Mouse (Mus musculus): Measurements from ENCODE around the gene Rap1gds1. TPM values are rescaled to one million over a fixed set of nuclear protein-coding genes. Genes with fewer than 3 reads are reported as not detected.

The Rap1gds1 gene
- polyA plus RNA-seq, 1 experiment from 2014 or later, result 22.5 TPM

GRCm38 (mm10) chr3:139073801-139074483 is 1.1 kb downstream of the Rap1gds1 start:
- no peak for ATAC-seq (ENCODE audit: low FRiP score, low TSS enrichment)
- WGBS, result 3% methylated on average over 12 of the region's 12 CpGs

GRCm38 (mm10) chr3:139069539-139069938 is 5.5 kb downstream of the Rap1gds1 start:
- no peak overlapping the region for H3K4me2 ChIP-seq (replicated peaks; ENCODE audit: low read depth)
- DNase-seq (ENCODE audit: low spot score) (no peak), ATAC-seq (ENCODE audit: low FRiP score, low TSS enrichment) (no peak)
- no peaks in the 10 kb centered on the region for H3K9me3 ChIP-seq (ENCODE audit: control insufficient read depth, low read length)
- no peak overlapping the region for H3K9ac ChIP-seq (ENCODE audit: low read length)
- H3K36me3 ChIP-seq (ENCODE audit: control insufficient read depth, insufficient read depth, low read length), result no peaks in the 10 kb centered on the region
- TF ChIP-seq EP300 (optimal IDR thresholded peaks at IDR 0.05) (no peak), CTCF (IDR thresholded peaks at IDR 0.05; ENCODE audit: low read depth) (no peak)
- H3K4me3 ChIP-seq (ENCODE audit: low read depth, low read length), result no peak overlapping the region
- H3K4me1 ChIP-seq (replicated peaks; ENCODE audit: control insufficient read depth, insufficient read depth), result no peaks in the 10 kb centered on the region
- WGBS, result 47% methylated on average over 4 of the region's 4 CpGs
- no peaks in the 10 kb centered on the region for H3K27me3 ChIP-seq (ENCODE audit: control insufficient read depth, insufficient read depth, low read length)
- H3K27ac ChIP-seq (replicated peaks), result no peak overlapping the region

More at GRCm38 (mm10) chr3:139073801-139074483, 1.1 kb downstream of the Rap1gds1 start:
- Histone ChIP-seq H3K27ac (replicated peaks) (peak overlapping the region; percentile 97), H3K9me3 (ENCODE audit: control insufficient read depth, low read length) (no peaks in the 10 kb centered on the region), H3K4me1 (replicated peaks; ENCODE audit: control insufficient read depth, insufficient read depth) (no peaks in the 10 kb centered on the region), H3K4me3 (ENCODE audit: low read depth, low read length) (peak overlapping the region; percentile 98), H3K36me3 (ENCODE audit: control insufficient read depth, insufficient read depth, low read length) (no peaks in the 10 kb centered on the region), H3K27me3 (ENCODE audit: control insufficient read depth, insufficient read depth, low read length) (no peaks in the 10 kb centered on the region), H3K4me2 (replicated peaks; ENCODE audit: low read depth) (peak overlapping the region; percentile 70), H3K9ac (ENCODE audit: low read length) (peak overlapping the region; percentile 90)
- DNase-seq (ENCODE audit: low spot score), result no peak
- TF ChIP-seq EP300 (optimal IDR thresholded peaks at IDR 0.05) (no peak), CTCF (IDR thresholded peaks at IDR 0.05; ENCODE audit: low read depth) (no peak)

GRCm38 (mm10) chr3:139064076-139064475 is 10.9 kb downstream of the Rap1gds1 start:
- no peaks in the 10 kb centered on the region for H3K9me3 ChIP-seq (ENCODE audit: control insufficient read depth, low read length)
- 91% methylated on average over 9 of the region's 9 CpGs for WGBS
- TF ChIP-seq CTCF (IDR thresholded peaks at IDR 0.05; ENCODE audit: low read depth) (no peak), EP300 (optimal IDR thresholded peaks at IDR 0.05) (no peak)

GRCm38 (mm10) chr3:139062088-139062487 is 12.9 kb downstream of the Rap1gds1 start:
- no peak for ATAC-seq (ENCODE audit: low FRiP score, low TSS enrichment)
- H3K27me3 ChIP-seq (ENCODE audit: control insufficient read depth, insufficient read depth, low read length), result no peaks in the 10 kb centered on the region

More at GRCm38 (mm10) chr3:139064076-139064475, 10.9 kb downstream of the Rap1gds1 start:
- ATAC-seq (ENCODE audit: low FRiP score, low TSS enrichment) (no peak), DNase-seq (ENCODE audit: low spot score) (no peak)
- no peak overlapping the region for H3K27ac ChIP-seq (replicated peaks)
- H3K4me3 ChIP-seq (ENCODE audit: low read depth, low read length), result no peak overlapping the region
- no peak overlapping the region for H3K9ac ChIP-seq (ENCODE audit: low read length)
- no peaks in the 10 kb centered on the region for H3K4me1 ChIP-seq (replicated peaks; ENCODE audit: control insufficient read depth, insufficient read depth)
- no peaks in the 10 kb centered on the region for H3K27me3 ChIP-seq (ENCODE audit: control insufficient read depth, insufficient read depth, low read length)
- H3K4me2 ChIP-seq (replicated peaks; ENCODE audit: low read depth), result no peak overlapping the region
- H3K36me3 ChIP-seq (ENCODE audit: control insufficient read depth, insufficient read depth, low read length), result no peaks in the 10 kb centered on the region

GRCm38 (mm10) chr3:139048701-139049622 is 26.0 kb downstream of the Rap1gds1 start:
- Histone ChIP-seq H3K27me3 (ENCODE audit: control insufficient read depth, insufficient read depth, low read length) (no peaks in the 10 kb centered on the region), H3K27ac (replicated peaks) (no peak overlapping the region), H3K36me3 (ENCODE audit: control insufficient read depth, insufficient read depth, low read length) (peaks cover 4% of the 10 kb centered on the region; the same call in 1 of the 2 replicates), H3K9ac (ENCODE audit: low read length) (no peak overlapping the region), H3K9me3 (ENCODE audit: control insufficient read depth, low read length) (no peaks in the 10 kb centered on the region), H3K4me3 (ENCODE audit: low read depth, low read length) (no peak overlapping the region), H3K4me2 (replicated peaks; ENCODE audit: low read depth) (no peak overlapping the region), H3K4me1 (replicated peaks; ENCODE audit: control insufficient read depth, insufficient read depth) (no peaks in the 10 kb centered on the region)
- DNase-seq (ENCODE audit: low spot score) (no peak), ATAC-seq (ENCODE audit: low FRiP score, low TSS enrichment) (no peak)
- TF ChIP-seq CTCF (IDR thresholded peaks at IDR 0.05; ENCODE audit: low read depth) (no peak), EP300 (optimal IDR thresholded peaks at IDR 0.05) (no peak)
- WGBS, result 83% methylated on average over 12 of the region's 12 CpGs

More at GRCm38 (mm10) chr3:139062088-139062487, 12.9 kb downstream of the Rap1gds1 start:
- Histone ChIP-seq H3K36me3 (ENCODE audit: control insufficient read depth, insufficient read depth, low read length) (no peaks in the 10 kb centered on the region), H3K9me3 (ENCODE audit: control insufficient read depth, low read length) (no peaks in the 10 kb centered on the region), H3K9ac (ENCODE audit: low read length) (no peak overlapping the region), H3K4me3 (ENCODE audit: low read depth, low read length) (no peak overlapping the region), H3K4me2 (replicated peaks; ENCODE audit: low read depth) (no peak overlapping the region), H3K4me1 (replicated peaks; ENCODE audit: control insufficient read depth, insufficient read depth) (no peaks in the 10 kb centered on the region), H3K27ac (replicated peaks) (no peak overlapping the region)
- TF ChIP-seq CTCF (IDR thresholded peaks at IDR 0.05; ENCODE audit: low read depth), result no peak
- TF ChIP-seq EP300 (optimal IDR thresholded peaks at IDR 0.05), result no peak
- no peak for DNase-seq (ENCODE audit: low spot score)
- WGBS, result 89% methylated on average over 3 of the region's 3 CpGs

Measured in stomach, postnatal 0 days (tissue).